Mouse (Mus musculus): ENCODE data around the gene Tmx1.

The Tmx1 gene

GRCm38 (mm10) chr12:70492441-70492840 is 39.5 kb downstream of the Tmx1 start:
- no peak for DNase-seq

GRCm38 (mm10) chr12:70494494-70495281 is 41.8 kb downstream of the Tmx1 start:
- DNase-seq, result peak; percentile 45 to 64

GRCm38 (mm10) chr12:70495282-70495922 is 42.5 kb downstream of the Tmx1 start:
- DNase-seq, result peak; percentile 31 to 70

DNA sequence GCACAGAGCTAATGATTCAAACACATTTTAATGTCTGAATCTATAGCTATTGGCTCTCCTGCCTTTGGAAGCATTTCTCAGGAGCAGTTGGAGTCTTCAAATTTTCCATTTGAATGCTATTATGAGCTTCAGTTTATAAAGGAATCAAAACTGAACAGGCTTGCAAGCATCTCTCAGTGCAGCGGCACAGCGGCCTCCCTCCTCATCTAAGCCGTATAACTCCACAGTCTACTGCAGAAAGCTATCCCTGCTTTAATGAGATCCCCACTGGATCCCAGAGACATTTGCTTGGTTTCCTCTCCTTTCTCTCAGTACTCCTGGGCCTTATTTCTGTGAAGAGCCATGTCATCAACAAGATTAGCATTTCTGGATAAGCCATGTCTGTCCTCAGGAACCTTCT is 45.2 kb downstream of the Tmx1 start:
- DNase-seq, result no peak

GRCm38 (mm10) chr12:70505971-70506370 is 53.1 kb downstream of the Tmx1 start:
- DNase-seq, result peak; percentile 61 to 81

- no peak for DNase-seq
These were observed 59.1 kb downstream of the Tmx1 start for GRCm38 (mm10) chr12:70512023-70512422.

DNA sequence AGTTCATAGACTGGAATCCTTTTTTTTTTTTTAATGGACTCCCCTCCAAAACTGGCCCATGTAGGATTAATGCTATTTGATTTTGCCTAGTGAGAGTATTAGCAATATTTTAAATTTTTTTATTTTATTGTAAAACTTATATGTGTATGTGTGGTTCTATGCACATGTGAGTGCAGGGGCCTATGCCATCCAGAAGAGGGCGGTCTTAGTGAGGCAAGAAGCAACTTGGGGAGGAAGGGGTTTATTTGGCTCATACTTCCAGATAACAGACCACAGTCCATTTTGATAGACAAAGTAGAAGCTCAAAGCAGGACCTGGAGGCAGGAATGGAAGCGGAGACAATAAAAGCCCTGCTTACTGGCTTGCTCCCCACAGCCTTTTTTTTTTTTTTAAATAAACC is 59.5 kb downstream of the Tmx1 start:
- DNase-seq, result no peak
